Mouse (Mus musculus) frontal cortex, postnatal 10 days (tissue): ENCODE measurements at regions not wholly inside any gene's neighbourhood (a gene's known extent, or its start where the extent isn't known, plus 50 kb on each side); places are given as distances from the start of the nearest gene placed in this dataset.
"Not testable (repeated sequence)": the region's sequence is repeated elsewhere in the genome, so short reads cannot be mapped to it uniquely, and the experiment has no call there.

Source experiments
- DNase-seq, 2 experiments: peaks; one replicate each; pipeline ENCODE4 v3.0.0; 2022; ENCODE audit warnings: low spot score in 2 of 2, mixed read lengths in 1 of 2

DNA sequence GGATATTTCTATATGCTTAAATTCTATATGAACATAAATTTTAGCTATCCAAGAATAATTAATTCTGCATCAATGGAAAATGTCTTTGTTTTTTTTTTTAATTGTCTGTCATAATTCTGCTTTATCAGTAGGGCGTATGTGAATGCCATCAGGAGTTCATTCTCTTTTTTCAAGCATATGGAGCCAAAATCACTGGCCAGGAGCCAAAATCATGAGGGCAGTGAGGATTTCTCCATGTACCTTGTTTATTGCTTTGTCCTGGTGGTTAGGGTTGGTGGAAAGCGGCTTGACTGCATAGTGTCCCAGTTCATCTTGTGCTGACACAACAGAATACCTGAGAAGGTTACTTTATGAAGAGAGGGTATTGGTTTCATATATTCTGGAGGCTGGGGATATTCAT is 243.9 kb downstream of the AI429214 start:
- DNase-seq = no peak

DNA sequence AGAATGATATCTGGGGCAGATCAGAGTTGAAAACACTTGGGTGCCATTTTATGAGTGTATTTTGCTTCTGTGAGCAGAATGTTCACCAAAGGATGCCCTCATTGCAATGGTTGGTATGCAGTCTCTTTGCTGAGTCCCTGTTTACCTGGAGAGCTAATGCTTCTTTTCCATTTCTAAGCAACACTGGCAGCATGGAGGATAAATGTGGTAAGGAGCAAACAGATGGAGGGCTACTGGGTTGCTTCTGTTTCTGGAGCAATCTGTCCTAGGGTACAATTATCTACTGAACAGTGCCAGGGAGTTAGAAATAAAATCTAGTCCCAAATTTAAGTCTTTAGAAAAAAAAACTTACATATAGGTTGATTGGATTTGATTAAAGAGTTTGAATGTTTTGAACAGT is 245.9 kb downstream of the AI429214 start:
- DNase-seq = no peak

DNA sequence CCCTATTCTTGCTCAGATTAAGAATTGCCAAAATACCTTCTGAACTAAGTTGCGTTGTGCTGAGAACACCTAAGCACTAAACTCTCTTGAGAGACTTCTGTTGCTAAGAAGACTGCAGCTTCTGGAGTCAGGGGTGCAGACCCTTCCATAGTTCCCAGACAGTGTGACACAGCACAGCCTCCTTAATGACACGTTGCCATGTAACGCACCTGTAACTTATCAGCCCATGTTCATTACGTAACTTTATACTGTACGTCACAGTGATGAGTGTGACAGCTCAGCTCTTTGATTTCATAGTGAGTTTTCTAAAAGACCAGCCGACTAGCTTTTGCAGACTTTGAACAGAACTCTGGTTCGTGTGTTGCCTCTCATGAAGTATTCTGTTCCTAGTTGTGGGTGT is 257.8 kb downstream of the AI429214 start:
- DNase-seq = not testable (repeated sequence)

DNA sequence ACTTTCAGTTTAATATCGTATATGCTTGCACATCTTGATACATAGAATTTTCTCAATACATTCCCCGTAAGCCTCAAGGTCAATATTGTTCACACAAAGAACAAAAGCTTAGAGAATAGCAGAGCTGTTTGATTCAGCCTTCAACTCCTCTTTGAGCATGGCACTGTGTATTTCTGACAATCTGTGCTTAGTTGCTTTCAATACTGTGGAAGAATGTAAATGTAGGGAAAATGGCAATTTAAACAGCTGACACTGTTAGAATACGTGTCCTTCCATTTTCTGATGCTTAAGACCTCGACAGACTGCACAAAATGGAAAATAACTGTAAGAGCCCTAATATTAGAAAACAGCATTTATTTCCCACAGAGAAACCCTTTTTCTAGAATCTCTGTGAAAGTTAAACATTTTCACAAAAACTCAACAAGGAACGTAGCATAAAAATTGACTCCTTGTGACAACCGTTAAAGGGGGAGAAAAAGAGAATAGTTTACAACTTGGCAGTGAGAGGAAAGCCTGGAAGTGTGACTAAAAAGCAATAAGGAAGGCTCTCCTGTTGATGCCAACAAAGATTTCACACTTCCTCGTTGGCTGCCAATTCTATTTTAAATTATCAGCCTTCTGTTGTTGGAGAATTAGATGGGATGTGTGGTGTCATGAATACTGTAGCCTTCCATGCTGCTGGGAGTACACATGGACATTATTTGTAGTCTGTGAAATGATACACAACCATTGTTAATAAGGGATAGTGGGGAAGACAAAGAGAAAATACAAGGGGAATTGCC is 297.9 kb downstream of the AI429214 start:
- DNase-seq = no peak
